Mouse (Mus musculus): ENCODE measurements at regions not wholly inside any gene's neighbourhood (a gene's known extent, or its start where the extent isn't known, plus 50 kb on each side); places are given as distances from the start of the nearest gene placed in this dataset.
A peak's percentile ranks its signal among the peaks of the same experiment; 100 is the strongest.

DNA sequence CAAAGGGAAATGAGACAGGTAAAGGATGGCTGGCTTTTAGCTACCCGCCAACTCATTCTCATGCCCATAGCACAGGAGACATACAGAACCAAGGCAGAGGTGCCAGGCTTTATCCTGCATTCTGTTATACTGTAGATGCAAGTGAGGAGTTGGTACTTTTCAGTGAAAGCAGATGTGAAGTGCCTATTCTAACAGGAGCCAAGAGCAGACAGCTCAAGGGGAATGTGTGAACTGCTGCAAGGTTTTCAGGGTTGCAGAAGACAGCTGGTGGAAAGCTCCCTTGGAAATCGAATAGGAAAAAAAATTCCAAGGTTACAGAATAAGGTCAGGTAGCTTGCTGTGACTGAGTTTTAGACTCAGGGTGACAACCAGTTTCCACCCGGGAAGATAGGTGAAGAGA is 105.7 kb upstream of the Gls start:
- no peak for ATAC-seq
- Histone ChIP-seq H3K27me3 (no peaks in the 10 kb centered on the region), H3K9ac (replicated peaks) (no peak overlapping the region), H3K27ac (no peak overlapping the region), H3K4me2 (replicated peaks) (no peak overlapping the region), H3K9me3 (no peaks in the 10 kb centered on the region), H3K4me3 (replicated peaks) (no peak overlapping the region), H3K36me3 (no peaks in the 10 kb centered on the region), H3K4me1 (replicated peaks) (no peaks in the 10 kb centered on the region)
- WGBS: 92% methylated on average over 3 of the region's 3 CpGs

DNA sequence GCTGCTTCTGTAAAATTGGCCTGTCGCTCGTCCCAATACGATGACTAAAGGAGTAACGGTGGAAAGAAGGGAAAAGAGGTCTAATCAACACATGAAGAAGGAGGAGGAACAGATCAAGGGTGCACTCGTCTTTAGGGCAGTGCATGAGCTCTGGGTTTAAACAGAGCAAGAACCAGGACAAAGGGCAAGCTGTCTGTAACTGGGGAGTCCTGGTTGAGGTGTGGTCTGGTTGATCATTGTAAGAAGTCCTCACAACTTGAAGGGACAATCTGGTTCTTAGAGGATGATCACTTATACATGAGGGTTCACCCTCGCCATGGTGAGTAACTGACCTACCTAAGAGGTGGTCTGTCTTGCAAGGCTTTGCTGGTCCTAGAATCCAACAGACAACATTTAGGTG is 105.2 kb upstream of the Gls start:
- Histone ChIP-seq H3K36me3 (no peaks in the 10 kb centered on the region), H3K9me3 (no peaks in the 10 kb centered on the region), H3K27ac (no peak overlapping the region), H3K4me2 (replicated peaks) (no peak overlapping the region), H3K4me1 (replicated peaks) (no peaks in the 10 kb centered on the region), H3K4me3 (replicated peaks) (no peak overlapping the region), H3K27me3 (no peaks in the 10 kb centered on the region), H3K9ac (replicated peaks) (no peak overlapping the region)
- ATAC-seq: no peak
- 92% methylated on average over 6 of the region's 6 CpGs for WGBS

DNA sequence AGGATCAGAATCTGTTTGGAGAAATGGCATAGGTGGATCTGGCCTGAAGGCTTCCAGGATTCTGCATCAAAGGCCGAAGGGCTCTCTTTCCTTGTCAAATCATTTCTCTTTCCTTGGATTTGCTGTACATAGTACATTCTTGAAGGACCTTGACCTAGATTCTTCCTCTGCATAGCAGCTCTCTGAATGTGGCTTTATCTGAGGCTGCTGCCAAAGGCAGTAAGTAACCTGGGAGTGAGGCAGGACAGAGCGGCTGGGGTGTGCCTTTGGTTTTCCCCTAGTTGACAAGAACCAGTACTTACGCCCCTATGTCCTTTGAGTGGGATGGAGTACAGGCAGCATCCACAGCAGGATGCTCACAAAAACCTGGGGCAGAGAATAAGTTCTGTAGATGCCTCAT is 103.7 kb upstream of the Gls start:
- Histone ChIP-seq H3K27me3 (no peaks in the 10 kb centered on the region), H3K27ac (no peak overlapping the region), H3K9me3 (no peaks in the 10 kb centered on the region), H3K4me2 (replicated peaks) (no peak overlapping the region), H3K9ac (replicated peaks) (no peak overlapping the region), H3K4me3 (replicated peaks) (no peak overlapping the region), H3K36me3 (no peaks in the 10 kb centered on the region), H3K4me1 (replicated peaks) (no peaks in the 10 kb centered on the region)
- ATAC-seq: no peak
- WGBS: 87% methylated on average over 3 of the region's 3 CpGs

DNA sequence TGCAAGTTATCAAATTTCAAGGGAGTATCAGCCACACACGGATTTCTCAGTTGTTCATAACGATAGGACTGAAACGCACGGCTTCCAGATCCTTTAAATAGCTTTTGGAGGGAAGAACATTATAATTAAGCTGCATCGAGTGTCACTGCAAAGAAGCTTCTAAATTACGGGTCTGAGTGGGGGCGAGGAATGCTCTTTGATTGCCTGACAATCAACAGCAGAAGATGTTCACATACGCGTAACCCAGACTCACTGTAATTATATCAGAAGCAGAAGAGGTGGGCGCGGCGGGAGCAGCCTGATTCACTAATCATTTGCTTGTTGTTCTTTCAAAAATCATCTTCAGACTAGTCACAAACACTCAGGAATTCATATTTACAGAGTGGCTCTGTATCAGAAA is 99.0 kb upstream of the Gls start:
- Histone ChIP-seq H3K4me1 (replicated peaks) (no peaks in the 10 kb centered on the region), H3K27me3 (no peaks in the 10 kb centered on the region), H3K9ac (replicated peaks) (no peak overlapping the region), H3K27ac (no peak overlapping the region), H3K9me3 (no peaks in the 10 kb centered on the region), H3K4me3 (replicated peaks) (no peak overlapping the region), H3K36me3 (no peaks in the 10 kb centered on the region), H3K4me2 (replicated peaks) (no peak overlapping the region)
- 78% methylated on average over 12 of the region's 12 CpGs for WGBS
- ATAC-seq: no peak

DNA sequence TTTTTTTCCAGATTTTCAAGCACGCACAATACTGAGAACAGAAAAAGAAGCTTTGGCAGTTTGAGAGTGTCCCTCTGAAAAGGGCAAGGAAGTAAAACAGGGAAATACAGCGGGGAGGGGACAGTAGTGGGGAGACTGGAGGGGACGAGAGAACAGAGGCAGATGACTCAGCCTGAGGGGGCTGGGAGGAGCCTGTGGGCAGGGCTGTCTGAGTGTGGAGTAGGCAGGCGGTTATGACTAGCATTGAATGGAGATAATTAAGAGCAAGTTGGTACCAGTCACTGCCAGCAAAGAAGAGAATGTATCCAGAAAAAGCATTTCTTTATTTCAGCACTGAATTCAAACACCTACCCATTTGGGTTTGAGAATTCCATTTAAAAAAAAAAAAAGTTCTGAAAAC is 98.4 kb upstream of the Gls start:
- no peak overlapping the region for H3K9ac ChIP-seq (replicated peaks)
- H3K27me3 ChIP-seq: no peaks in the 10 kb centered on the region
- no peak overlapping the region for H3K4me2 ChIP-seq (replicated peaks)
- 49% methylated on average over 4 of the region's 4 CpGs for WGBS
- no peaks in the 10 kb centered on the region for H3K36me3 ChIP-seq
- H3K4me3 ChIP-seq (replicated peaks): no peak overlapping the region
- ATAC-seq: no peak
- H3K27ac ChIP-seq: no peak overlapping the region
- H3K9me3 ChIP-seq: no peaks in the 10 kb centered on the region
- H3K4me1 ChIP-seq (replicated peaks): no peaks in the 10 kb centered on the region

DNA sequence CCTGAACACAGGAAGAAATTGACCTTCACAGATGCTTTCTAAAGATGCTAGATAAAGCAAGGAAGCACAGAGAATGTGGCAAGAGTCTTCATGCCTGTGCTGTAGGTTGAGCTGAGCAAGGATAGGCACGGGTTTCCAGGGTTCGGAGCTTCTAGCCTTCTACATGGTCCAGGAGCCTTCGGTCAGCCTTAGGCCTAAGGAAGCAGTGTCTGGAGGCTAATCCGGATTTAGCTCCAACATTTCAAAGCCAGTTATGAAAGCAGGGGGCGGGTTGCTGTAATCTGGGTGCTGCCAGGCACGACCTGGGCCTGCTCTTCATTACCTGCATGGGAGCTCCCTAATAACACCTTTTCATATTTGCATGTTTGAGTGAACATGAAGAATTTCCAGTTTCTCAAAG is 97.5 kb upstream of the Gls start:
- ATAC-seq: no peak
- no peaks in the 10 kb centered on the region for H3K9me3 ChIP-seq
- no peaks in the 10 kb centered on the region for H3K4me1 ChIP-seq (replicated peaks)
- no peak overlapping the region for H3K27ac ChIP-seq
- no peak overlapping the region for H3K4me3 ChIP-seq (replicated peaks)
- H3K27me3 ChIP-seq: no peaks in the 10 kb centered on the region
- WGBS: 57% methylated on average over 6 of the region's 6 CpGs
- H3K4me2 ChIP-seq (replicated peaks): no peak overlapping the region
- H3K9ac ChIP-seq (replicated peaks): no peak overlapping the region
- H3K36me3 ChIP-seq: no peaks in the 10 kb centered on the region

DNA sequence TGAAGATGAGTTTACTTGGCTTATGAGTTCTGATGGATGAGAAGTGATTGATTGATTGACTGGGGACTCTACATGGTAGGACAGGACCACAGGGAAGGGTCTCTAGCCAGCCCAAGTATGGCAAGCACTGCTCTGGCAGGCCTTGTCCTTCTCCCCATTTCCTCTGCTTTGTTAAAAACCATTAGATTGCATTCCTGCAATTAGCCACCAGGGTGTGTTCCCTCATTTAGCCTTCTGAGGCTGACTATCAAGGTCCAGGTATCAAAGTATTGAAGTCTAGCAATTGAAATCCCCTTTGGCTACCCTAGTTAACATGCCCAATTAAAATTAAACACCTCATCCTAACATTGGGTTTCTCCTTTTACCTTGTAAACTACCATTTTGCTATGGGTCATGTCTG is 95.5 kb upstream of the Gls start:
- Histone ChIP-seq H3K4me2 (replicated peaks) (no peak overlapping the region), H3K9me3 (no peaks in the 10 kb centered on the region)
- no peak for ATAC-seq

DNA sequence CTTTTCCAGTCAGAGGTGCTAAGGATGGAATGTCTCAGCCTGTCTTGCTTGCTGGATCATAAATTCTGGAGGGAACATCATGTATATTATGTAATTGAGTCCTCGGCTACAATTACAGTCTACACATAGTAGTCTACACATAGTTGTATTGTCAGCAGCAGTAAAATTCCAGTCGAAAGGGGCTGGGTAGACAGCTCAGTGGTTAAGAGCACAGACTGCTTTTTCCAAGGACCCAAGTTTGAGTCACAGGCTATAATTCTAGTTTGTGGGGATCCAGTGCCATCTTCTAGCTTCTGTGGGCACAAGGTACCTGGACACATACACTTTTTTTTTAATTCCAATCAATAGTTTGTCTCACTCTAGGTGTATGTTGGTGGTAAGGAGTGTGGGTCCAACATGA is 91.3 kb upstream of the Gls start:
- Histone ChIP-seq H3K27me3 (no peaks in the 10 kb centered on the region), H3K9me3 (no peaks in the 10 kb centered on the region), H3K27ac (no peak overlapping the region), H3K4me3 (replicated peaks) (no peak overlapping the region), H3K4me2 (replicated peaks) (no peak overlapping the region), H3K36me3 (no peaks in the 10 kb centered on the region), H3K9ac (replicated peaks) (no peak overlapping the region), H3K4me1 (replicated peaks) (no peaks in the 10 kb centered on the region)
- no peak for ATAC-seq
- 98% methylated on average over 2 of the region's 2 CpGs for WGBS

More for the DNA sequence above, 95.5 kb upstream of the Gls start:
- H3K36me3 ChIP-seq: no peaks in the 10 kb centered on the region
- H3K4me3 ChIP-seq (replicated peaks): no peak overlapping the region
- no peak overlapping the region for H3K27ac ChIP-seq
- H3K4me1 ChIP-seq (replicated peaks): no peaks in the 10 kb centered on the region
- no peak overlapping the region for H3K9ac ChIP-seq (replicated peaks)
- H3K27me3 ChIP-seq: no peaks in the 10 kb centered on the region

DNA sequence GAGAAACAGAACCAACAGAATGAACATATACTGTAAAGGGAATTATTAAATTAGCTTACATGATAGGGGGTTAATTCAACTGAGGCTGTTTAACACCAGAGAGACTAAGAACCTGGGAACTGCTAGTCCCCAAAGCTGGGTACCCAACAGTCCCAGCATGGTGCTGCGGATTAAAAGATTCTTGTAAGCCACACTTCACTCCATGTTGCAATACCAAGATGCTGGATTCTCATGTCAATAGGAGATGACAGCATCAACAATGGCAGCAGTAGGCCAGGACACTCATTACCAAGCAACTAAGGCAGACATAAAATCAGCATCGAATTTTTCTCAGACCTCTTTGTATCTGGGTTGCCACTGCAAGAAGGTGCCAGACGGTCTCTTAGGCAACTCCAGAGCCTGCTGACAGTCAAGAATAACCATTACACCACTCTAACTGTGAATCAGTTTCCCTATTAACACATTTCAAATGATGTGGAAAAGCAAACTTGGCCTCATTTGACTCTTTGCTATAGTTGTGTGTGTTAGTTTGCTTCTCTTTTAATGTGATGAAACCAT is 79.1 kb upstream of the Gls start:
- Histone ChIP-seq H3K27me3 (no peaks in the 10 kb centered on the region), H3K4me3 (replicated peaks) (no peak overlapping the region), H3K9me3 (no peaks in the 10 kb centered on the region; the same call in 1 of the 2 replicates), H3K4me2 (replicated peaks) (no peak overlapping the region), H3K36me3 (no peaks in the 10 kb centered on the region), H3K9ac (replicated peaks) (no peak overlapping the region), H3K4me1 (replicated peaks) (0 out of 2 replicates have a peak, but pooled peaks cover under 1% of the 10 kb centered on the region), H3K27ac (no peak overlapping the region)
- 63% methylated on average over 3 of the region's 3 CpGs for WGBS
- ATAC-seq: no peak

DNA sequence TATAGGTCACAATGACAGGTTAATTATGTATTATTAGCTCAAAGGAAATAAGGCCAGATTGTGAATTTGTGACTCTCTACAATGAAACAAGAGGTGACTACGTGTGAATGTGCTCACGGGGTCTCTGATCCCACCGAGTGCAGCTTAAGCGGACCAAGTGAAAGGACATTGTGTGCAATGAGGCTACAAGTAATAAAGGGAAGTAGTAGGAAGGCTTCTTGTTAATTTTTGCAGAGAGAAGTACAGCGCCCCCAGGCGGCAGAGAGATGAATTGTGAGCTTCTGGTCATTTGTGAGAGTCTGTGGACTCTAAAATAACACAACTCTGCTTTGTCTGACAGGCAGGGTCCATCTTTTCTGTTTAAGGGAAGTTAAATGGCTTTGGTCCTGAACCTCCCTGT is 73.9 kb upstream of the Gls start:
- Histone ChIP-seq H3K4me3 (replicated peaks) (no peak overlapping the region), H3K36me3 (no peaks in the 10 kb centered on the region), H3K9me3 (no peaks in the 10 kb centered on the region), H3K4me1 (replicated peaks) (peaks cover 14% of the 10 kb centered on the region), H3K27me3 (no peaks in the 10 kb centered on the region), H3K9ac (replicated peaks) (no peak overlapping the region), H3K27ac (0 out of 2 replicates have a peak overlapping the region, but pooled peaks have one; percentile 11), H3K4me2 (replicated peaks) (no peak overlapping the region)
- 37% methylated on average over 6 of the region's 6 CpGs for WGBS
- ATAC-seq: no peak

DNA sequence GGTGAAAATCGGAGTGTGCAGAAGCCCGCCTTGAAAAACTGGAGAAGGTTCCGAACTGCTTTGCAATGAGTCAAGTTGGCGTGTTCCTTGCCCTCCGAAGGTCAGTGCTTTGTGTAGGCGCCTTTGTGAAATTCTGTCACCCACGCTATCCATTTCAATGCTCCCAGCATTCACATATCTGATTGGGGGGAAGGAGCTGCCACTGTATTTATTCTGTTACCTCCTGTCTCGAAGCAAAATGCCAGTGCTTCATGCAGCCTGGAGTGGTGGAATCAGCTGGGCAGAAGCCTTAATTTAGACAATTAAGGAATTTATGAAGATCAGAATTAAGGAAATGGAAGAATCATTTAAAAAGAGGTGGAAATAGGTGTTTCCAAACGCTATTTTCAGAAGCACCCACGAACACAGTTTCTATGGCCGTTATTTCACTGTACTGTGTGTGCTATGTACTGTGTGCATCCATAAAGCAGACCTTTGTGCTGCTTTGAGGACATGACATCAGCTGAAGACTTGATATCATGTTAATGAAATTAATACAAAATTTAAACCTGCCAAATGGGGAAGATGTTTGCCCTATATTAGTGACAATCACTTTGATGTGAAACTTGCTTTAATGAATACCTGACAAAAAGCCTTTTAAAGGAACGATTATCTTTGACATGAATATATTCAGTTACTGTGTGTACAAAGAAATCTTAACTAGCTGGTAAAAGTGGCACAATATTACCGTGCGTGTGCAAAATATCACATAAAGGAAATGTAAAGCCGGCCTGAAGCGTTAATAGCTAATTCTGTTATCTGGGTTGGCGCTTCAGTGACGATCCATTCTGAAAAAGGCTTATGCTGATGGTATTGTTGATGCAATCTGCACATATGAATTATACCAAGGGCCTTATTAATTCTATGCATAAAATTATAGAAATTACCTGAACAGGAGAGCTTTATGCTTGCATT is 72.9 kb upstream of the Gls start:
- H3K27me3 ChIP-seq: no peaks in the 10 kb centered on the region
- ATAC-seq: peak; percentile 62; the same call in 1 of the 2 replicates
- H3K4me2 ChIP-seq (replicated peaks): no peak overlapping the region
- peak overlapping the region; percentile 72 for H3K27ac ChIP-seq
- H3K36me3 ChIP-seq: no peaks in the 10 kb centered on the region
- no peak overlapping the region for H3K9ac ChIP-seq (replicated peaks)
- no peaks in the 10 kb centered on the region for H3K9me3 ChIP-seq
- WGBS: 58% methylated on average over 18 of the region's 18 CpGs
- peaks cover 14% of the 10 kb centered on the region for H3K4me1 ChIP-seq (replicated peaks)
- no peak overlapping the region for H3K4me3 ChIP-seq (replicated peaks)

DNA sequence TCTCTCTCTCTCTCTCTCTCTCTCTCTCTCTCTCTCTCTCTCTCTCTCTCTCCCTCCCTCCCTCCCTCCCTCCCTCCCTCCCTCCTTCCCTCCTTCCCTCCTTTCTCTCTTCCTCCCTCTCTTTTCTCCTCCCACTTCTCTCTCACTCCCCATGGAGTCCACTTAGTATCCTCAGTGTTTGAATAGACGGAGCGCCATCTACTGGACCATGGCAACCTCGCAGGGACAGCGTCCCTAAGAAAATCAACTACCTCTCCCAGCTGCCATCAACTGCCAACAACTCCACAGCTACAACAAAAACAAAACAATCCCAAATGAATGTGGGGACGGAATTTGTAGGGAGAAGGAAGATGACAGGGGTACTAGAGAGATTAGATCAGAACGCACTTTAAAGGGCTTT is 69.5 kb upstream of the Gls start:
- Histone ChIP-seq H3K36me3 (no peaks in the 10 kb centered on the region), H3K9me3 (no peaks in the 10 kb centered on the region), H3K4me3 (replicated peaks) (no peak overlapping the region), H3K27ac (no peak overlapping the region), H3K4me2 (replicated peaks) (no peak overlapping the region), H3K27me3 (no peaks in the 10 kb centered on the region), H3K9ac (replicated peaks) (no peak overlapping the region), H3K4me1 (replicated peaks) (peaks cover 14% of the 10 kb centered on the region)
- no peak for ATAC-seq
- 7% methylated on average over 6 of the region's 6 CpGs for WGBS

Measured in midbrain, embryonic 13.5 days (tissue).